Mouse (Mus musculus) urinary bladder, postnatal 0 days (tissue): ENCODE data around the gene Olfr726. TPM values are rescaled to one million over a fixed set of nuclear protein-coding genes. Genes with fewer than 3 reads are reported as not detected.

Experiments
- polyA plus RNA-seq: library from polyadenylated mRNA; unstranded; fragments of >200 nt; fragmentation: Nextera tagmentation; extraction: Ambion mirVana; gene quantifications from 2 replicates; pipeline ENCODE4 v1.2.1, GENCODE M21; 2015

Gene Olfr726
- polyA plus RNA-seq: not detected in 2 replicates

DNA sequence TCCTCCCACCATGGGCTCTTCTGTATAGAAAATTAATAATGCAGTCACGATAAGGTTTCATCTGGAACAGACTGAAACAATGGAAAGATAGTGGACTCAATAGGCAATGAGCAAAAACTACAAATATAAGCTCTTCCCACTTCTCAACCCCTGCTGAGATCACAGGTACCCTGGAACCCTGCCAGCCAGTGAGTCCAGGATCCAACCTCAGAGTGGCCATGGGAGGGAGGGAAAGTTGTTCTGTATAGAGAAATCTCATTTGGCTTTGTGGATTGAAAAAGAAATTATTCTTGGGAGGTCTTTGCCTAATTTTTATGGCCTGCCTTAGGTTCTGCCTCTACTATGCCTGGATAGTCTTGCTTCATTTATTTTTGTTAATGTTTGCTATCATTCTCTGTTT, at the start of gene Olfr726:
Olfr726 (minus strand) TSS at position 101 of the 400 bp plus-strand sequence.

DNA sequence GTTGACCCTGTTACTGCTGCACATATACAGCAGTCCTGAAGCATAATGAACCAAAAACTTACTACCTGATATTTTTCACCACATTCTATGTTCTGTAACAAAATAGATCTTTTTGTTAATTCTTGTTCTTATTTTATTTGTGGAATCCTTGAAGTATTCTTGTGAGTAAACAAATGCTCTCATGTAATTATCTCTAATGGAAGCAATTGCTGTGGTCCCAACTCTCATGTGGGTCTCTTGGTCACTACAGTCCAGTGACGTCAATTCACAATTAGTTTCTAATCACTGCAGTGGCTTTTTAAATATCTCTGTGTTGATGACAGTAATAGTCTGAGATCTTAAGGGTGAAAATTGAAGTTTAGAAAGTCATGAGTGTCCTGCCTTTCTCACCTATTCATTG, 32.1 kb upstream of the Olfr726 start, which contains the start of gene Olfr727:
Olfr727 (plus strand) TSS at position 301 of the 400 bp plus-strand sequence.

DNA sequence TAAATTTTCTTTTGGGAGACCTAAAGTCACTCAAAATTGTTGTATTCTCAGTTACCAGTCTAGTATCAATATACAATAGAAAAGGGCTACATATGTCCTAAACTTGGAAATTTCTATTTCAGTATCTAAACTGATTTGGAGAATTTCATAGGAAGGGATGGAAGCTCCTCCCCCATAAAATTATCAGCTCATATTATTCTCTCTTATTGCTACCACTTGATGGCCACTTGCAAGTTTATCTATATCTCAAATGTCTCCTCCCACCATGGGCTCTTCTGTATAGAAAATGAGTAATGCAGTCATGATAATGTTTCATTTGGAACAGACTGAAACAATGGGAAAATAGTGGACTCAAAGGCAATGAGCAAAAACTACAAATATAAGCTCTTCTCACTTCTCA, 50.5 kb downstream of the Olfr726 start, which contains the start of gene Olfr725:
Olfr725 (minus strand) TSS at position 101 of the 400 bp plus-strand sequence.

Other genes starting within 250 kb of the Olfr726 start
- not detected in 2 replicates for gene Olfr722, start 189.0 kb downstream of the Olfr726 start, polyA plus RNA-seq
- not detected in 2 replicates for gene Olfr723, start 159.2 kb downstream of the Olfr726 start, polyA plus RNA-seq
- not detected in 2 replicates for gene Olfr724, start 127.7 kb downstream of the Olfr726 start, polyA plus RNA-seq
- not detected in 2 replicates for gene Olfr725, start 50.6 kb downstream of the Olfr726 start, polyA plus RNA-seq
- gene Olfr727, start 32.2 kb upstream of the Olfr726 start, polyA plus RNA-seq: not detected in 2 replicates
- gene Olfr728, start 51.7 kb upstream of the Olfr726 start, polyA plus RNA-seq: not detected in 2 replicates
- not detected in 2 replicates for gene Olfr729, start 62.0 kb upstream of the Olfr726 start, polyA plus RNA-seq
- gene Olfr730, start 97.2 kb upstream of the Olfr726 start, polyA plus RNA-seq: not detected in 2 replicates
- gene Olfr731, start 150.9 kb upstream of the Olfr726 start, polyA plus RNA-seq: not detected in 2 replicates
- not detected in 2 replicates for gene Olfr732, start 193.3 kb upstream of the Olfr726 start, polyA plus RNA-seq
- gene Olfr733, start 210.6 kb upstream of the Olfr726 start, polyA plus RNA-seq: not detected in 2 replicates
- not detected in 2 replicates for gene Olfr734, start 235.8 kb upstream of the Olfr726 start, polyA plus RNA-seq